Mouse (Mus musculus) embryonic fibroblast, embryonic 13.5 days (primary cell): ENCODE data around the gene Col4a1.

ENCODE experiments used
- CTCF ChIP-seq: IDR thresholded peaks from 2 replicates; pipeline ENCODE4 v1.5.1; 2011; ENCODE audit warnings: mild to moderate bottlenecking, control low read depth, low read length, moderate library complexity, borderline replicate concordance; ENCODE audit not compliant: insufficient read depth
- POLR2A ChIP-seq: IDR thresholded peaks from 2 replicates; pipeline ENCODE4 v1.6.1; 2011; ENCODE audit warnings: low read depth, mild to moderate bottlenecking, control low read depth, low read length, moderate library complexity

- TF ChIP-seq CTCF = no peak
- TF ChIP-seq POLR2A = no peak
Observed at GRCm38 (mm10) chr8:11361546-11362277, 49.1 kb upstream of the Col4a1 start.
